Comparison of ENCODE assay signal across 28 mouse cellular contexts in the genomic region with DNA sequence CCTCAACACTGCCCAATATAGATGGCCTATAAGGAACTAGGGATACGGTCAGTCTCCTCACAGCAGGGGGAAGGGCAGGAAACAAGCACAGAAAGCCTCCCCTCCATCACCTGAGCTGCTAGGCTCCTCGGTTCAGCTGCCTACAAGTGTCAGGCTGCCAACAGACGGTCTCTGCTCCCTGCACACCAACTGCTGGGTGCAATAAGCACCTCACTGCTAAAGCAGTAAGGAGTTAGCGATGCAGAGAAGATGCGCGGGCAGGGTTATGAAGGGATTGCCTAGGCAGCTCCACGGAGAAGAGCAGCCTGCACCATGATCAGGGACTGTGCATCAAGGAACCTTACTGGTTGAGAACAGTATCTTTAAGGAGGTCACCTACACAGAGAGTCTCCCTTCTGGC. TPM values are rescaled to one million over a fixed set of nuclear protein-coding genes. Genes with fewer than 3 reads are reported as not detected.
DNase-seq lines count a peak whose midpoint lies in the region; ATAC-seq and TF ChIP-seq lines count a peak whose summit lies in the region.
"Had no signal": no experiment of that assay in that cellular context is flagged by ENCODE, and none has a peak within 500 bp of the region (broad histone marks: within the 10 kb centered on the region; RNA-seq: fewer than 3 reads in every experiment).

No protein-coding gene starts in this region.

- no peak for TF ChIP-seq CTCF in hindbrain, postnatal 0 days (IDR thresholded peaks at IDR 0.05; ENCODE audit: low read depth)
- no peak for TF ChIP-seq CTCF in thymus, adult 2 months (IDR thresholded peaks at IDR 0.05; ENCODE audit: borderline replicate concordance, control insufficient read depth, extremely low read depth, insufficient read depth, low read length, poor library complexity)

- no peaks in the 10 kb centered on the region for H3K9me3 ChIP-seq in hindbrain, embryonic 10.5 days
- H3K9me3 ChIP-seq in hindbrain, postnatal 0 days (ENCODE audit: low read length), result no peaks in the 10 kb centered on the region
- no peaks in the 10 kb centered on the region for H3K9me3 ChIP-seq in limb, embryonic 10.5 days (replicated peaks)
- H3K9me3 ChIP-seq: embryonic facial prominence, embryonic 13.5 days; forebrain, embryonic 15.5 days; heart, embryonic 15.5 days; hindbrain, embryonic 15.5 days had no signal

- no peak overlapping the region for H3K4me3 ChIP-seq in hindbrain, embryonic 10.5 days
- no peak overlapping the region for H3K4me3 ChIP-seq in hindbrain, postnatal 0 days (ENCODE audit: low read length)
- no peak overlapping the region for H3K4me3 ChIP-seq in thymus, adult 2 months (ENCODE audit: control insufficient read depth, insufficient read depth, low read length)
- no peak overlapping the region for H3K4me3 ChIP-seq in limb, embryonic 10.5 days
- H3K4me3 ChIP-seq in myocyte, result no peak overlapping the region
- H3K4me3 ChIP-seq: embryonic facial prominence, embryonic 13.5 days; forebrain, embryonic 15.5 days; heart, embryonic 15.5 days; hindbrain, embryonic 15.5 days had no signal

- no peak overlapping the region for H3K9ac ChIP-seq in hindbrain, postnatal 0 days (replicated peaks; ENCODE audit: low read length)
- H3K9ac ChIP-seq: embryonic facial prominence, embryonic 13.5 days; forebrain, embryonic 15.5 days; heart, embryonic 15.5 days; hindbrain, embryonic 15.5 days had no signal

- no peak for TF ChIP-seq POLR2A in thymus, adult 2 months (IDR thresholded peaks at IDR 0.05; ENCODE audit: control insufficient read depth, extremely low read depth, insufficient read depth, low read length, poor library complexity)
- no peak for TF ChIP-seq POLR2A in myocyte (IDR thresholded peaks at IDR 0.05; ENCODE audit: insufficient read length, low read depth)

- no peaks in the 10 kb centered on the region for H3K79me2 ChIP-seq in myocyte (ENCODE audit: control insufficient read depth, insufficient read depth)

- no peak overlapping the region for H3K4me2 ChIP-seq in hindbrain, postnatal 0 days (ENCODE audit: low read depth, low read length)
- peak overlapping the region; percentile 50 for H3K4me2 ChIP-seq in myocyte (ENCODE audit: low read depth)
- H3K4me2 ChIP-seq: embryonic facial prominence, embryonic 13.5 days; forebrain, embryonic 15.5 days; heart, embryonic 11.5 days; heart, embryonic 15.5 days; hindbrain, embryonic 15.5 days had no signal

- no peaks in the 10 kb centered on the region for H3K27me3 ChIP-seq in hindbrain, embryonic 10.5 days (ENCODE audit: insufficient read depth, poor library complexity, severe bottlenecking)
- no peaks in the 10 kb centered on the region for H3K27me3 ChIP-seq in hindbrain, postnatal 0 days (ENCODE audit: insufficient read depth, low read length)
- no peaks in the 10 kb centered on the region for H3K27me3 ChIP-seq in thymus, adult 2 months (ENCODE audit: control insufficient read depth, insufficient read depth, low read length)
- H3K27me3 ChIP-seq in limb, embryonic 10.5 days (ENCODE audit: low read depth, poor library complexity, severe bottlenecking), result no peaks in the 10 kb centered on the region
- H3K27me3 ChIP-seq in myocyte (ENCODE audit: control insufficient read depth, insufficient read depth, insufficient read length), result no peaks in the 10 kb centered on the region
- H3K27me3 ChIP-seq: embryonic facial prominence, embryonic 13.5 days; forebrain, embryonic 15.5 days; heart, embryonic 15.5 days; hindbrain, embryonic 15.5 days; Patski had no signal

- 79% methylated on average over 7 of the region's 7 CpGs for WGBS in hindbrain, embryonic 10.5 days
- 62% methylated on average over 7 of the region's 7 CpGs for WGBS in hindbrain, postnatal 0 days
- WGBS in thymus, adult 2 months, result 89% methylated on average over 7 of the region's 7 CpGs
- WGBS in limb, embryonic 10.5 days, result 74% methylated on average over 7 of the region's 7 CpGs

- H3ac ChIP-seq in myocyte (ENCODE audit: control insufficient read depth, insufficient read length), result no peak overlapping the region

- H3K4me1 ChIP-seq in hindbrain, embryonic 10.5 days (replicated peaks), result peaks cover 20% of the 10 kb centered on the region
- no peaks in the 10 kb centered on the region for H3K4me1 ChIP-seq in hindbrain, postnatal 0 days (ENCODE audit: insufficient read depth, low read length)
- peaks cover 22% of the 10 kb centered on the region for H3K4me1 ChIP-seq in thymus, adult 2 months (replicated peaks; ENCODE audit: control insufficient read depth, insufficient read depth, low read length)
- peaks cover 40% of the 10 kb centered on the region for H3K4me1 ChIP-seq in limb, embryonic 10.5 days
- H3K4me1 ChIP-seq: forebrain, embryonic 15.5 days had no signal

- ATAC-seq in hindbrain, postnatal 0 days, result no peak
- ATAC-seq in cerebellum, adult (ENCODE audit: insufficient number of reproducible peaks, low FRiP score, low TSS enrichment), result no peak
- ATAC-seq: forebrain, embryonic 15.5 days had no signal

- no peak for DNase-seq in hindbrain, embryonic 10.5 days (ENCODE audit: low spot score)
- DNase-seq in hindbrain, postnatal 0 days (ENCODE audit: low spot score), result no peak
- peak; percentile 5 for DNase-seq in thymus, postnatal 14 days
- no peak for DNase-seq in thymus, adult 2 months
- DNase-seq in limb, embryonic 10.5 days (ENCODE audit: low spot score), result no peak
- no peak for DNase-seq in B cell, adult 2 months
- DNase-seq: cerebellum, adult 18-20 months; cerebellum, adult 9-11 months had no signal

- H3K27ac ChIP-seq in hindbrain, embryonic 10.5 days, result peak overlapping the region; percentile 69; the same call in 1 of the 2 replicates
- H3K27ac ChIP-seq in hindbrain, postnatal 0 days, result no peak overlapping the region
- no peak overlapping the region for H3K27ac ChIP-seq in thymus, adult 2 months (ENCODE audit: control insufficient read depth, insufficient read depth, low read length)
- peak overlapping the region; percentile 77 for H3K27ac ChIP-seq in limb, embryonic 10.5 days
- H3K27ac ChIP-seq: embryonic facial prominence, embryonic 13.5 days; forebrain, embryonic 15.5 days; heart, embryonic 15.5 days; hindbrain, embryonic 15.5 days had no signal

- no peaks in the 10 kb centered on the region for H3K36me3 ChIP-seq in hindbrain, embryonic 10.5 days
- no peaks in the 10 kb centered on the region for H3K36me3 ChIP-seq in hindbrain, postnatal 0 days (ENCODE audit: insufficient read depth, low read length)
- no peaks in the 10 kb centered on the region for H3K36me3 ChIP-seq in thymus, adult 2 months (ENCODE audit: control insufficient read depth, insufficient read depth, low read length)
- no peaks in the 10 kb centered on the region for H3K36me3 ChIP-seq in limb, embryonic 10.5 days
- H3K36me3 ChIP-seq in myocyte (ENCODE audit: control insufficient read depth, insufficient read depth), result no peaks in the 10 kb centered on the region
- H3K36me3 ChIP-seq: embryonic facial prominence, embryonic 13.5 days; forebrain, embryonic 15.5 days; heart, embryonic 15.5 days; hindbrain, embryonic 15.5 days had no signal

TF ChIP-seq in myocyte, 11 proteins besides CTCF, POLR2A, EP300 and RAD21:
- TF ChIP-seq MYOG (IDR thresholded peaks at IDR 0.05; ENCODE audit: control insufficient read depth in 1 of 3, insufficient read depth in 1 of 3, insufficient read length in 2 of 3, low read depth in 2 of 3) (peak in 2 of 3 experiments; percentile 24 to 59), E2F4 (IDR thresholded peaks at IDR 0.05; ENCODE audit: insufficient read depth) (no peak), MYOD1 (IDR thresholded peaks at IDR 0.05; ENCODE audit: control insufficient read depth in 1 of 3, insufficient read length in 2 of 3, low read depth in 2 of 3) (peak in 2 of 3 experiments; percentile 48 to 57), POLR2AphosphoS2 (IDR thresholded peaks at IDR 0.05; ENCODE audit: insufficient read length, low read depth) (no peak)

RNA-seq across cellular contexts. Expression of a gene that starts 45.6 kb away (rescaled TPM):
- polyA plus RNA-seq in hindbrain, embryonic 10.5 days (2016; fragmentation: Nextera tagmentation; extraction: Ambion mirVana), result not detected in 2 replicates
- total RNA-seq in hindbrain, postnatal 0 days (2014; rRNA removed), result not detected in 2 replicates
- polyA plus RNA-seq in hindbrain, postnatal 0 days (2015; fragmentation: Nextera tagmentation; extraction: Ambion mirVana), result not detected in 2 replicates
- not detected in 2 replicates for polyA plus RNA-seq in thymus, adult 2 months (2012; rRNA removed)
- polyA plus RNA-seq in limb, embryonic 10.5 days (2016; fragmentation: Nextera tagmentation; extraction: Ambion mirVana), result not detected in 2 replicates
- polyA plus RNA-seq in myocyte (2012; fragmentation: generic; extraction: Trizol), result not detected
- total RNA-seq: adrenal gland, adult 18-20 months; adrenal gland, postnatal 14 days; common myeloid progenitor, adult 5-6 weeks; gastrocnemius, postnatal 10 days; gastrocnemius, postnatal 4 days; heart, adult 18-20 months; heart, postnatal 14 days; hematopoietic stem cell, adult 5-6 weeks had no signal
- polyA plus RNA-seq: activated CD4-positive, CD25-positive, alpha-beta regulatory T cell, adult 4 months; C2C12; embryonic facial prominence, embryonic 13.5 days; forebrain, embryonic 15.5 days; frontal cortex, adult 2 months; heart, embryonic 11.5 days; heart, embryonic 15.5 days; hindbrain, embryonic 15.5 days; inflammation-experienced regulatory T-cells, adult 6 months; Patski had no signal

Comparison
In these comparisons a context has a peak if more than half of its experiments do, and no peak if none do; other contexts are left out.
1. H3K27ac ChIP-seq: peak in hindbrain, embryonic 10.5 days (single experiment) and limb, embryonic 10.5 days (single experiment); none in hindbrain, postnatal 0 days (single experiment) and thymus, adult 2 months (single experiment).